Mouse (Mus musculus) hindbrain, embryonic 16.5 days (tissue): ENCODE measurements at regions not wholly inside any gene's neighbourhood (a gene's known extent, or its start where the extent isn't known, plus 50 kb on each side); places are given as distances from the start of the nearest gene placed in this dataset.

Experiments
- ATAC-seq: fragments of 200-750 bp; cut with Nextera tagmentation; 2 replicates; pipeline ENCODE4 v1.8.0; 2017; ENCODE audit warnings: moderate TSS enrichment, moderate library complexity
- H3K27ac ChIP-seq: fragments of 300-500 bp; sonication (generic); 2 replicates; pipeline ENCODE4 v1.5.1; 2014; ENCODE audit warnings: low read depth, mild to moderate bottlenecking, control low read depth, low read length, moderate library complexity
- H3K27me3 ChIP-seq: fragments of 300-500 bp; sonication (generic); replicated peaks from 2 replicates; pipeline ENCODE4 v1.6.1; 2014; ENCODE audit warnings: low read length; ENCODE audit not compliant: control insufficient read depth, insufficient read depth
- H3K36me3 ChIP-seq: fragments of 300-500 bp; sonication (generic); 2 replicates; pipeline ENCODE4 v1.6.1; 2014; ENCODE audit warnings: mild to moderate bottlenecking, low read length, moderate library complexity, mixed read lengths; ENCODE audit not compliant: control insufficient read depth, insufficient read depth
- H3K4me1 ChIP-seq: fragments of 300-500 bp; sonication (generic); 2 replicates; pipeline ENCODE4 v1.6.1; 2014; ENCODE audit warnings: low read depth, low read length; ENCODE audit not compliant: control insufficient read depth, insufficient read depth
- H3K4me2 ChIP-seq: fragments of 300-500 bp; sonication (generic); 2 replicates; pipeline ENCODE4 v1.6.1; 2014; ENCODE audit warnings: mild to moderate bottlenecking, low read length, control low read depth, moderate library complexity
- H3K4me3 ChIP-seq: fragments of 300-500 bp; sonication (generic); 2 replicates; pipeline ENCODE4 v1.5.1; 2014; ENCODE audit warnings: mild to moderate bottlenecking, low read length, control low read depth, moderate library complexity
- H3K9ac ChIP-seq: fragments of 300-500 bp; sonication (generic); 2 replicates; pipeline ENCODE4 v1.6.1; 2014; ENCODE audit warnings: low read depth, mild to moderate bottlenecking, control low read depth, low read length, moderate library complexity
- H3K9me3 ChIP-seq: fragments of 300-500 bp; sonication (generic); 2 replicates; pipeline ENCODE4 v1.6.1; 2014; ENCODE audit warnings: mild to moderate bottlenecking, low read length, moderate library complexity; ENCODE audit not compliant: control insufficient read depth
- WGBS: fragments of 180-500 bp; shearing (Covaris S2); extraction: QIAGEN DNeasy Blood & Tissue Kit; methylation state at CpG from one replicate; pipeline ENCODE4 v1.1.7; 2014; 5-methylcytosine and 5-hydroxymethylcytosine counted together

GRCm38 (mm10) chr6:98502726-98503125 is 160.2 kb upstream of the Gm765 start:
- H3K4me3 ChIP-seq, result no peak overlapping the region
- no peaks in the 10 kb centered on the region for H3K36me3 ChIP-seq
- WGBS, result 90% methylated on average over 2 of the region's 2 CpGs
- no peak overlapping the region for H3K9ac ChIP-seq
- no peaks in the 10 kb centered on the region for H3K4me1 ChIP-seq
- no peaks in the 10 kb centered on the region for H3K9me3 ChIP-seq
- H3K27me3 ChIP-seq, result no peaks in the 10 kb centered on the region; the same call in 1 of the 2 replicates
- no peak for ATAC-seq
- no peak overlapping the region for H3K27ac ChIP-seq
- no peak overlapping the region for H3K4me2 ChIP-seq

- H3K9me3 ChIP-seq, result no peaks in the 10 kb centered on the region
- no peaks in the 10 kb centered on the region for H3K36me3 ChIP-seq
- H3K9ac ChIP-seq, result no peak overlapping the region
- no peaks in the 10 kb centered on the region; the same call in 1 of the 2 replicates for H3K27me3 ChIP-seq
- no peak overlapping the region for H3K27ac ChIP-seq
- no peaks in the 10 kb centered on the region for H3K4me1 ChIP-seq
- WGBS, result 68% methylated on average over 5 of the region's 5 CpGs
- ATAC-seq, result no peak
- H3K4me3 ChIP-seq, result no peak overlapping the region
- H3K4me2 ChIP-seq, result no peak overlapping the region
Measured at GRCm38 (mm10) chr6:98499721-98500120, 157.2 kb upstream of the Gm765 start.

GRCm38 (mm10) chr6:98486626-98487025 is 144.1 kb upstream of the Gm765 start:
- no peak overlapping the region for H3K4me3 ChIP-seq
- H3K27ac ChIP-seq, result no peak overlapping the region
- H3K36me3 ChIP-seq, result no peaks in the 10 kb centered on the region
- no peaks in the 10 kb centered on the region for H3K27me3 ChIP-seq
- no peaks in the 10 kb centered on the region for H3K9me3 ChIP-seq
- H3K9ac ChIP-seq, result no peak overlapping the region
- no peak overlapping the region for H3K4me2 ChIP-seq
- H3K4me1 ChIP-seq, result no peaks in the 10 kb centered on the region
- no peak for ATAC-seq
- WGBS, result 66% methylated on average over 3 of the region's 3 CpGs

- no peak overlapping the region for H3K4me3 ChIP-seq
- WGBS, result 48% methylated on average over 3 of the region's 3 CpGs
- H3K9ac ChIP-seq, result no peak overlapping the region
Measured at GRCm38 (mm10) chr6:98483319-98484123, 141.0 kb upstream of the Gm765 start.

GRCm38 (mm10) chr6:98482319-98482718 is 139.8 kb upstream of the Gm765 start:
- Histone ChIP-seq H3K27ac (no peak overlapping the region), H3K36me3 (no peaks in the 10 kb centered on the region), H3K9ac (no peak overlapping the region), H3K4me1 (no peaks in the 10 kb centered on the region), H3K27me3 (no peaks in the 10 kb centered on the region), H3K4me3 (no peak overlapping the region), H3K9me3 (no peaks in the 10 kb centered on the region), H3K4me2 (no peak overlapping the region)
- no peak for ATAC-seq
- 86% methylated on average over 2 of the region's 2 CpGs for WGBS

More at GRCm38 (mm10) chr6:98483319-98484123, 141.0 kb upstream of the Gm765 start:
- no peak overlapping the region for H3K4me2 ChIP-seq
- H3K9me3 ChIP-seq, result no peaks in the 10 kb centered on the region
- no peaks in the 10 kb centered on the region for H3K4me1 ChIP-seq
- H3K27me3 ChIP-seq, result no peaks in the 10 kb centered on the region
- no peak for ATAC-seq
- H3K27ac ChIP-seq, result no peak overlapping the region
- H3K36me3 ChIP-seq, result no peaks in the 10 kb centered on the region

GRCm38 (mm10) chr6:98467563-98467962 is 125.0 kb upstream of the Gm765 start:
- Histone ChIP-seq H3K4me2 (no peak overlapping the region), H3K9ac (no peak overlapping the region), H3K27ac (no peak overlapping the region), H3K9me3 (no peaks in the 10 kb centered on the region), H3K4me3 (no peak overlapping the region), H3K36me3 (no peaks in the 10 kb centered on the region), H3K4me1 (no peaks in the 10 kb centered on the region), H3K27me3 (no peaks in the 10 kb centered on the region)
- ATAC-seq, result no peak

- WGBS, result 67% methylated on average over 7 of the region's 7 CpGs
- H3K4me3 ChIP-seq, result no peak overlapping the region
- peaks cover 2% of the 10 kb centered on the region; the same call in 1 of the 2 replicates for H3K9me3 ChIP-seq
- no peak for ATAC-seq
- H3K27me3 ChIP-seq, result no peaks in the 10 kb centered on the region
- no peak overlapping the region for H3K27ac ChIP-seq
- H3K4me2 ChIP-seq, result no peak overlapping the region
- no peaks in the 10 kb centered on the region for H3K36me3 ChIP-seq
- no peaks in the 10 kb centered on the region for H3K4me1 ChIP-seq
- no peak overlapping the region for H3K9ac ChIP-seq
Measured at GRCm38 (mm10) chr6:98452277-98452676, 109.7 kb upstream of the Gm765 start.

GRCm38 (mm10) chr6:98435676-98436075 is 93.1 kb upstream of the Gm765 start:
- H3K4me2 ChIP-seq, result peak overlapping the region; percentile 8

GRCm38 (mm10) chr6:98433286-98433685 is 90.7 kb upstream of the Gm765 start:
- Histone ChIP-seq H3K9ac (no peak overlapping the region), H3K4me2 (no peak overlapping the region), H3K4me1 (no peaks in the 10 kb centered on the region), H3K36me3 (no peaks in the 10 kb centered on the region), H3K9me3 (no peaks in the 10 kb centered on the region), H3K27ac (no peak overlapping the region), H3K27me3 (no peaks in the 10 kb centered on the region), H3K4me3 (no peak overlapping the region)
- ATAC-seq, result no peak
- 54% methylated on average over 6 of the region's 6 CpGs for WGBS

More at GRCm38 (mm10) chr6:98435676-98436075, 93.1 kb upstream of the Gm765 start:
- no peak overlapping the region for H3K4me3 ChIP-seq
- no peak overlapping the region for H3K9ac ChIP-seq
- ATAC-seq, result no peak
- H3K36me3 ChIP-seq, result no peaks in the 10 kb centered on the region
- no peaks in the 10 kb centered on the region for H3K27me3 ChIP-seq
- H3K4me1 ChIP-seq, result no peaks in the 10 kb centered on the region
- no peak overlapping the region for H3K27ac ChIP-seq
- no peaks in the 10 kb centered on the region for H3K9me3 ChIP-seq
- 19% methylated on average over 6 of the region's 6 CpGs for WGBS
